Mouse (Mus musculus) liver, embryonic 14.5 days (tissue): ENCODE data around the gene 3110040M04Rik.

Experiments used
- CTCF ChIP-seq: IDR thresholded peaks from 2 replicates; pipeline ENCODE4 v1.5.1; 2016; ENCODE audit warnings: antibody characterized with exemption, low read depth, control low read depth
- EP300 ChIP-seq: IDR thresholded peaks from 2 replicates; pipeline ENCODE4 v1.6.1; 2016; ENCODE audit warnings: antibody characterized with exemption, low read depth

DNA sequence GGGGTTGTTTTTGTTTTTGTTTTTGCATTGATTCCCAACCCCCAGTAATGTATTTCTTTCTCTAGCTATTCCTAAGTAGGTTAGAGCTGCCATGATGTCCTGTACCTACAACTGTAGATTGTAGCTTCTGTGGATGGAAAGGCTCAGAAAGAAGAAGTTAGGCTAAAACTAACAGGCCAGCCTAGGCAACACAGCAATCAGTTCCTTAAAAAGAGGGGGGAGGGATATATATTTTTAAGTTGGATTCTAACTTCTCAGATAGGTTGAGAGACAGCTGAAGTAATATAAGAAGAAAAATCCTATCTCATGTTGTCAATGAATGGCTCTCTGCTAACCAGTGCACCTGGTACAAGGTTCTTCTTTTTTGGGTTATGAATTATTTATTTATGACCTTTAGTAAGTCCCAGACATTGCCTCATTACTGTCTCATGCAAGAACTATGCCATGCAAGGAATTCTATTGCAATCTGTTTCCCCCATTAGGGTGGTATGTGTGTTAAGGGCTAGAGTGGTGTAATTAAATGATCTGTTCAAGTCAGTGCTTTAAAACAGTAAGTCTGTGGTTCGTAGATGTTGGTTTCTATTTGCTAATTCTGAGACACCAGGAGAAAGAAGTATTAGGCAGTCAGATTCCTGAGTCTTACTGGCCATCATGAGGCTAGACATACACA, 24.5 kb downstream of the 3110040M04Rik start:
- TF ChIP-seq CTCF (no peak), EP300 (no peak)
